Mouse (Mus musculus) stomach, embryonic 16.5 days (tissue): Measurements from ENCODE around the gene Unk. TPM values are rescaled to one million over a fixed set of nuclear protein-coding genes. Genes with fewer than 3 reads are reported as not detected.

Experiments
- ATAC-seq: fragments of 200-750 bp; cut with Nextera tagmentation; 2 replicates; pipeline ENCODE4 v1.8.0; 2017; ENCODE audit warnings: moderate number of reproducible peaks, moderate TSS enrichment; ENCODE audit not compliant: insufficient read depth, low FRiP score
- H3K27ac ChIP-seq: fragments of 300-500 bp; sonication (generic); 2 replicates; pipeline ENCODE4 v1.5.1; 2014; ENCODE audit warnings: low read length
- H3K27me3 ChIP-seq: fragments of 300-500 bp; sonication (generic); 2 replicates; pipeline ENCODE4 v1.6.1; 2014; ENCODE audit warnings: low read length, control low read depth, mixed read lengths; ENCODE audit not compliant: control insufficient read depth, insufficient read depth
- H3K36me3 ChIP-seq: fragments of 300-500 bp; sonication (generic); 2 replicates; pipeline ENCODE4 v1.6.1; 2014; ENCODE audit warnings: low read length; ENCODE audit not compliant: control insufficient read depth, insufficient read depth
- H3K4me1 ChIP-seq: fragments of 300-500 bp; sonication (generic); 2 replicates; pipeline ENCODE4 v1.6.1; 2014; ENCODE audit warnings: low read length, control low read depth, mixed read lengths; ENCODE audit not compliant: control insufficient read depth, insufficient read depth
- H3K4me2 ChIP-seq: fragments of 300-500 bp; sonication (generic); 2 replicates; pipeline ENCODE4 v1.6.1; 2014; ENCODE audit warnings: low read depth, low read length, mixed read lengths
- H3K4me3 ChIP-seq: fragments of 300-500 bp; sonication (generic); replicated peaks from 2 replicates; pipeline ENCODE4 v1.5.1; 2014; ENCODE audit warnings: mild to moderate bottlenecking, low read length
- H3K9ac ChIP-seq: fragments of 300-500 bp; sonication (generic); 2 replicates; pipeline ENCODE4 v1.6.1; 2014; ENCODE audit warnings: low read length
- H3K9me3 ChIP-seq: fragments of 300-500 bp; sonication (generic); replicated peaks from 2 replicates; pipeline ENCODE4 v1.6.1; 2016; ENCODE audit warnings: low read length, control low read depth; ENCODE audit not compliant: control insufficient read depth
- WGBS: fragments of 180-500 bp; shearing (Covaris S2); extraction: QIAGEN DNeasy Blood & Tissue Kit; methylation state at CpG from one replicate; pipeline ENCODE4 v1.1.7; 2014; 5-methylcytosine and 5-hydroxymethylcytosine counted together
- polyA plus RNA-seq: library from polyadenylated mRNA; unstranded; fragments of >200 nt; fragmentation: Nextera tagmentation; extraction: Ambion mirVana; gene quantifications from 2 replicates; pipeline ENCODE4 v1.2.1, GENCODE M21; 2015

Unk gene
- polyA plus RNA-seq, 1 experiment from 2014 or later: 26.4 TPM

DNA sequence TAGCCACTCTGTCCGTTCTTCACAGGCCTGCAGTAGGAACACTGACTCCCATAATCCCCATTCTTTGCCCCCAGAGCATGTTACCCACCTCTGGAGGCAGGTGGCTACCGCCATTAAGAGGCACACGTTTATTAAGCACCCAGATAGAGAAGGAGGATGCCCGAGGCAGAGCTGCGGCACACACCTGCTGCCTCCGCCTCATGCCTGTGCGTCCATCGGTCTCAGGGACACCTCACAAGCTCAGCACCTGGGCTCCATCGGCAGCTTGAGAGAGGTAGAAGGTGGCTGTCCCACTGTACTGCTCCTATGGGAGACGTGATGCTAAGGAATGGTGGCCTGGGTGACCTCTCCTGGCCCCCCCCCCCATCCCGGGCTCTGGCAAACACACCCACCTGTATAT, 21.7 kb upstream of the Unk start:
- Histone ChIP-seq H3K27ac (no peak overlapping the region), H3K9me3 (no peaks in the 10 kb centered on the region), H3K9ac (no peak overlapping the region), H3K27me3 (no peaks in the 10 kb centered on the region), H3K4me1 (peaks cover 20% of the 10 kb centered on the region), H3K4me3 (no peak overlapping the region), H3K4me2 (no peak overlapping the region), H3K36me3 (peaks cover 23% of the 10 kb centered on the region; the same call in 1 of the 2 replicates)
- WGBS: 86% methylated on average over 11 of the region's 11 CpGs
- ATAC-seq: no peak

- Histone ChIP-seq H3K9me3 (no peaks in the 10 kb centered on the region), H3K4me1 (peaks cover 20% of the 10 kb centered on the region), H3K36me3 (peaks cover 23% of the 10 kb centered on the region; the same call in 1 of the 2 replicates), H3K4me2 (no peak overlapping the region), H3K9ac (no peak overlapping the region), H3K27ac (no peak overlapping the region), H3K4me3 (no peak overlapping the region), H3K27me3 (no peaks in the 10 kb centered on the region)
- WGBS: 90% methylated on average over 13 of the region's 13 CpGs
- ATAC-seq: no peak
Measured at GRCm38 (mm10) chr11:116008832-116009375, 21.2 kb upstream of the Unk start.

GRCm38 (mm10) chr11:116009661-116010060, 20.5 kb upstream of the Unk start:
- Histone ChIP-seq H3K4me3 (no peak overlapping the region), H3K4me1 (peaks cover 14% of the 10 kb centered on the region), H3K9me3 (no peaks in the 10 kb centered on the region), H3K27me3 (no peaks in the 10 kb centered on the region), H3K9ac (no peak overlapping the region), H3K36me3 (peaks cover 23% of the 10 kb centered on the region; the same call in 1 of the 2 replicates), H3K27ac (no peak overlapping the region), H3K4me2 (no peak overlapping the region)
- no peak for ATAC-seq
- WGBS: 91% methylated on average over 11 of the region's 11 CpGs

DNA sequence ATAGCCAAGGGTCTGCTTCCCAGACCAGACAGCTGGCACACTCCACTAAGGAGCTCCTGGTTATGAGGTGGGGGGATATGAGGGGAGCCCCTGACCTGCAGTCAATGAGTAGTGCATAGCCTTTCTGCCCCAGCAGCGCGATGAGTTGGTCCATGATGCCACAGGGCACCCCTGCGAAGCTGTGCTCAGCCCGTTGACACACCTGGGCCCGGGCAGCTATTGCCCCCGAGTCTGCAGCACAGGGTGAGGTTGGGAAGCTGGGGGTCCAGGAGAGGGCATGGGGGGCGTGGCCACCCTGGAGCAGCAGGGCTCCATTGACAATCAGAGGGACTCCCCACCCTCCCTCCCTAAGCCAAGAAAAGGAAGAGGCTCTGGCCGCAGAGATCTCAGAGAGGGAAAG, 20.0 kb upstream of the Unk start:
- Histone ChIP-seq H3K36me3 (peaks cover 23% of the 10 kb centered on the region; the same call in 1 of the 2 replicates), H3K9ac (no peak overlapping the region), H3K4me3 (no peak overlapping the region), H3K27ac (no peak overlapping the region), H3K27me3 (no peaks in the 10 kb centered on the region), H3K4me1 (peaks cover 13% of the 10 kb centered on the region), H3K9me3 (no peaks in the 10 kb centered on the region), H3K4me2 (no peak overlapping the region)
- 92% methylated on average over 8 of the region's 8 CpGs for WGBS
- ATAC-seq: no peak

GRCm38 (mm10) chr11:116010948-116011347, 19.2 kb upstream of the Unk start:
- WGBS: 85% methylated on average over 5 of the region's 5 CpGs
- H3K9ac ChIP-seq: no peak overlapping the region
- H3K4me3 ChIP-seq: no peak overlapping the region
- H3K27me3 ChIP-seq: no peaks in the 10 kb centered on the region
- no peak overlapping the region for H3K4me2 ChIP-seq
- H3K27ac ChIP-seq: no peak overlapping the region
- no peaks in the 10 kb centered on the region for H3K9me3 ChIP-seq
- ATAC-seq: no peak
- H3K36me3 ChIP-seq: peaks cover 23% of the 10 kb centered on the region; the same call in 1 of the 2 replicates
- peaks cover 13% of the 10 kb centered on the region for H3K4me1 ChIP-seq

GRCm38 (mm10) chr11:116011529-116012261, 18.4 kb upstream of the Unk start:
- ATAC-seq: no peak
- WGBS: 25% methylated on average over 13 of the region's 14 CpGs
- Histone ChIP-seq H3K27ac (peak overlapping the region; percentile 95), H3K4me3 (peak overlapping the region; percentile 80), H3K36me3 (peaks cover 23% of the 10 kb centered on the region; the same call in 1 of the 2 replicates), H3K27me3 (no peaks in the 10 kb centered on the region), H3K4me1 (peaks cover 13% of the 10 kb centered on the region), H3K9me3 (no peaks in the 10 kb centered on the region), H3K9ac (peak overlapping the region; percentile 96), H3K4me2 (peak overlapping the region; percentile 94)

DNA sequence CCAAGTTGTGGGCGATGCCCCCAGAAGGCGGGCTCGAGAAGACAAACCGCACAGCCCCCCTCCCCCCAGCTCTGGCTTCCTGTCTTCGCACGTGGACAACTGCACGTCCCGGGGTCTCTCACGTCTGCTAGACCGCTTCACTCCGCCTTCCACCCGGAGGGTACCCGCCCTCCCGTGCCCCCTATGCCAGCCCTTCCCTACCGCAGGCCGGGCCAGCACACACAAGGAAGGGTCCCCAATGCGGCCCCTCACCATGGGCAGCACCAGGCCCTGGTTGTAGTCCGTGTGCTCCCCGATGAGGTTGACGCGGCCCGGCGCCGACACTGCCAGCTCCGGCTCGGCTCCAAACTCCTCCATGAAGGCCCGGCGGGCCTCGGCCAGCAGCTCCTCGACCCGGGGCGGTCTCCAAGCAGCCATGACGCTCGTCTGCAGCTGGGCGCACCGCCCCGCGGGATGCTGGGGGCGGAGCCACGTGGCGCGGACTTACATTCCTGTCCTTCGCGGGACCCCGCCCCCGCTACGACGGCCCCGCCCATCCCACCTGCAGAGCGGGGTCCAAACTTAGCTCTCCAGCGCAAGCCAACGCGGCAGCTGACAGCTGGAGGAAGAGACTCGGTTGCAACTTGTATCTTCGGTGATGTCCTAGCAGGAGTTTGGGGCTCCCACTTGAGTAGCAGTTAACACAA, 17.7 kb upstream of the Unk start, which contains the start of gene Galk1:
Gene Galk1 (minus strand): TSS at position 458 of the 686 bp plus-strand sequence.
- under 1% methylated on average over 55 of the region's 55 CpGs for WGBS
- ATAC-seq: peak; percentile 92
- Histone ChIP-seq H3K27me3 (no peaks in the 10 kb centered on the region), H3K9ac (peak within 1 kb of the TSS; percentile 96), H3K9me3 (no peaks in the 10 kb centered on the region), H3K36me3 (peaks cover 17% of the 10 kb centered on the region; the same call in 1 of the 2 replicates), H3K4me2 (peak within 1 kb of the TSS; percentile 94), H3K27ac (peak within 1 kb of the TSS; percentile 95), H3K4me3 (peak within 1 kb of the TSS; percentile 80), H3K4me1 (peaks cover 13% of the 10 kb centered on the region)

GRCm38 (mm10) chr11:116014821-116015220, 15.3 kb upstream of the Unk start:
- H3K9me3 ChIP-seq: no peaks in the 10 kb centered on the region
- no peak overlapping the region for H3K9ac ChIP-seq
- no peaks in the 10 kb centered on the region for H3K36me3 ChIP-seq
- H3K4me1 ChIP-seq: peaks cover 13% of the 10 kb centered on the region
- 44% methylated on average over 8 of the region's 8 CpGs for WGBS
- no peak overlapping the region for H3K4me3 ChIP-seq
- ATAC-seq: peak; percentile 23; the same call in 1 of the 2 replicates
- H3K27me3 ChIP-seq: no peaks in the 10 kb centered on the region
- H3K27ac ChIP-seq: peak overlapping the region; percentile 38
- peak overlapping the region; percentile 8; the same call in 1 of the 2 replicates for H3K4me2 ChIP-seq

DNA sequence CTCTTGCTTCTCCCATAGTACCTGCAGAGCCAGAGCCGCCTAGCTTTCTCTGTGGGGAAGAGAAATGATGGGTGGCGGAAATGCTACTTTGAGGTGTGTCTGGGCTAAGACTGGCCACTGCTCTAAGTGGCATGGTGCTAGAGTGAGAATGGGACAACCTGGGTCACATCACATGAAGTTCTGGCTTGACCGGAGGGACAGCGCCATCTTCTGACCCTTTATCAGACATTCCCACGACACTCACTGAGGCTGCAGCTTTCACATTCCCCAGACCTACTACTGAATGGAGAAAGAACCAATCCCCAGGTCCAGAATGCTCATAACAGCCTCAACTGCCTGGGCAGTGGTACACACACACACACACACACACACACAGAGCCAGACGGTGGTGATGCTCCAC, 12.0 kb upstream of the Unk start:
- Histone ChIP-seq H3K4me1 (peaks cover 3% of the 10 kb centered on the region; the same call in 1 of the 2 replicates), H3K36me3 (no peaks in the 10 kb centered on the region), H3K4me3 (no peak overlapping the region), H3K4me2 (no peak overlapping the region), H3K9ac (no peak overlapping the region), H3K27ac (no peak overlapping the region), H3K9me3 (no peaks in the 10 kb centered on the region), H3K27me3 (no peaks in the 10 kb centered on the region)
- 30% methylated on average over 6 of the region's 6 CpGs for WGBS
- no peak for ATAC-seq
